Mouse (Mus musculus) brain, embryonic 14.5 days (tissue): ENCODE results near the gene Zfp74.

Experiments
- CTCF ChIP-seq: fragments of 200-500 bp; IDR thresholded peaks from 2 replicates; pipeline ENCODE4 v1.5.1; 2012; ENCODE audit warnings: inconsistent platforms, mild to moderate bottlenecking, moderate library complexity, borderline replicate concordance; ENCODE audit not compliant: insufficient read depth, insufficient read length; ENCODE audit errors: extremely low read depth
- POLR2A ChIP-seq: fragments of 200-500 bp; IDR thresholded peaks from 2 replicates; pipeline ENCODE4 v1.6.1; 2012; ENCODE audit warnings: mild to moderate bottlenecking, inconsistent platforms, borderline replicate concordance; ENCODE audit not compliant: poor library complexity, insufficient read depth, insufficient read length, severe bottlenecking; ENCODE audit errors: extremely low read depth

- TF ChIP-seq CTCF (no peak), POLR2A (no peak)
Observed at GRCm38 (mm10) chr7:29941027-29941426, 12.9 kb downstream of the Zfp74 start.
